Mouse (Mus musculus): ENCODE measurements around the gene Hook2. TPM values are rescaled to one million over a fixed set of nuclear protein-coding genes. Genes with fewer than 3 reads are reported as not detected.

Gene Hook2
- polyA plus RNA-seq (2015; fragmentation: Nextera tagmentation; extraction: Ambion mirVana) = 28.0 and 29.7 TPM in 2 replicates

GRCm38 (mm10) chr8:84990349-84990748 lies at the start of gene Hook2:
Hook2 (plus strand) TSS chr8:84990603.
- Histone ChIP-seq H3K9me3 (no peaks in the 10 kb centered on the region), H3K27ac (replicated peaks) (peak within 1 kb of the TSS; percentile 90), H3K4me1 (peaks cover 25% of the 10 kb centered on the region), H3K4me2 (replicated peaks) (peak within 1 kb of the TSS; percentile 92), H3K9ac (replicated peaks) (peak within 1 kb of the TSS; percentile 67), H3K27me3 (peaks cover 12% of the 10 kb centered on the region; the same call in 1 of the 2 replicates), H3K36me3 (0 out of 2 replicates have a peak, but pooled peaks cover 3% of the 10 kb centered on the region), H3K4me3 (peak within 1 kb of the TSS; percentile 61)
- WGBS = under 1% methylated on average over 28 of the region's 28 CpGs
- ATAC-seq (replicated peaks) = peak; percentile 92

- H3K4me2 ChIP-seq (replicated peaks) = 0 out of 2 replicates have a peak overlapping the region, but pooled peaks have one; percentile 78
- H3K27me3 ChIP-seq = peaks cover 40% of the 10 kb centered on the region
- H3K9ac ChIP-seq (replicated peaks) = no peak overlapping the region
- no peaks in the 10 kb centered on the region for H3K36me3 ChIP-seq
- no peak overlapping the region for H3K4me3 ChIP-seq
- H3K4me1 ChIP-seq = peaks cover 29% of the 10 kb centered on the region
- no peak overlapping the region for H3K27ac ChIP-seq (replicated peaks)
- ATAC-seq (replicated peaks) = no peak
- WGBS = 15% methylated on average over 4 of the region's 4 CpGs
- no peaks in the 10 kb centered on the region for H3K9me3 ChIP-seq
Measured at GRCm38 (mm10) chr8:84943699-84944098, 46.7 kb upstream of the Hook2 start.

GRCm38 (mm10) chr8:84944478-84945160 lies 45.8 kb upstream of the Hook2 start:
- peak overlapping the region; percentile 78 for H3K4me2 ChIP-seq (replicated peaks)
- no peaks in the 10 kb centered on the region for H3K9me3 ChIP-seq
- H3K4me3 ChIP-seq = peak overlapping the region; percentile 63
- peak; percentile 19; the same call in 1 of the 2 replicates for ATAC-seq (replicated peaks)
- no peaks in the 10 kb centered on the region for H3K36me3 ChIP-seq
- WGBS = under 1% methylated on average over 26 of the region's 26 CpGs
- peak overlapping the region; percentile 70; the same call in 1 of the 2 replicates for H3K9ac ChIP-seq (replicated peaks)
- H3K27ac ChIP-seq (replicated peaks) = no peak overlapping the region
- H3K4me1 ChIP-seq = peaks cover 29% of the 10 kb centered on the region
- H3K27me3 ChIP-seq = peaks cover 40% of the 10 kb centered on the region

GRCm38 (mm10) chr8:84945235-84945632 lies 45.2 kb upstream of the Hook2 start:
- Histone ChIP-seq H3K27ac (replicated peaks) (peak overlapping the region; percentile 46; the same call in 1 of the 2 replicates), H3K9ac (replicated peaks) (peak overlapping the region; percentile 70), H3K4me3 (peak overlapping the region; percentile 63), H3K9me3 (no peaks in the 10 kb centered on the region), H3K36me3 (no peaks in the 10 kb centered on the region), H3K4me2 (replicated peaks) (peak overlapping the region; percentile 78), H3K27me3 (peaks cover 46% of the 10 kb centered on the region), H3K4me1 (peaks cover 29% of the 10 kb centered on the region)
- WGBS = 2% methylated on average over 11 of the region's 11 CpGs
- peak; percentile 60 for ATAC-seq (replicated peaks)

- H3K27me3 ChIP-seq = peaks cover 53% of the 10 kb centered on the region
- WGBS = 1% methylated on average over 35 of the region's 67 CpGs
Measured at GRCm38 (mm10) chr8:84945633-84946527, 44.5 kb upstream of the Hook2 start.

GRCm38 (mm10) chr8:84946528-84947240 lies 43.7 kb upstream of the Hook2 start, which contains the start of gene Rtbdn:
Rtbdn (plus strand) TSS chr8:84946991.
- WGBS = 6% methylated on average over 17 of the region's 17 CpGs
- Histone ChIP-seq H3K4me1 (peaks cover 29% of the 10 kb centered on the region), H3K36me3 (no peaks in the 10 kb centered on the region), H3K4me3 (peak within 1 kb of the TSS; percentile 63), H3K9ac (replicated peaks) (peak within 1 kb of the TSS; percentile 70), H3K27ac (replicated peaks) (peak within 1 kb of the TSS; percentile 46), H3K4me2 (replicated peaks) (peak within 1 kb of the TSS; percentile 78), H3K27me3 (peaks cover 54% of the 10 kb centered on the region), H3K9me3 (no peaks in the 10 kb centered on the region)
- peak; percentile 24; the same call in 1 of the 2 replicates for ATAC-seq (replicated peaks)

More at GRCm38 (mm10) chr8:84945633-84946527, 44.5 kb upstream of the Hook2 start:
- peak overlapping the region; percentile 78 for H3K4me2 ChIP-seq (replicated peaks)
- no peaks in the 10 kb centered on the region for H3K9me3 ChIP-seq
- peak overlapping the region; percentile 70 for H3K9ac ChIP-seq (replicated peaks)
- peak overlapping the region; percentile 63 for H3K4me3 ChIP-seq
- no peaks in the 10 kb centered on the region for H3K36me3 ChIP-seq
- peak overlapping the region; percentile 46 for H3K27ac ChIP-seq (replicated peaks)
- peak; percentile 62 for ATAC-seq (replicated peaks)
- peaks cover 29% of the 10 kb centered on the region for H3K4me1 ChIP-seq

- Histone ChIP-seq H3K4me2 (replicated peaks) (peak overlapping the region; percentile 78), H3K4me1 (peaks cover 29% of the 10 kb centered on the region), H3K9me3 (no peaks in the 10 kb centered on the region), H3K9ac (replicated peaks) (no peak overlapping the region), H3K4me3 (peak overlapping the region; percentile 63), H3K27ac (replicated peaks) (0 out of 2 replicates have a peak overlapping the region, but pooled peaks have one; percentile 46), H3K36me3 (no peaks in the 10 kb centered on the region), H3K27me3 (peaks cover 54% of the 10 kb centered on the region)
- WGBS = 9% methylated on average over 9 of the region's 9 CpGs
- ATAC-seq (replicated peaks) = no peak
Measured at GRCm38 (mm10) chr8:84947241-84947545, 43.2 kb upstream of the Hook2 start.

- Histone ChIP-seq H3K4me2 (replicated peaks) (no peak overlapping the region), H3K9ac (replicated peaks) (no peak overlapping the region), H3K4me1 (peaks cover 22% of the 10 kb centered on the region), H3K9me3 (no peaks in the 10 kb centered on the region), H3K36me3 (no peaks in the 10 kb centered on the region), H3K27ac (replicated peaks) (no peak overlapping the region), H3K4me3 (no peak overlapping the region), H3K27me3 (peaks cover 39% of the 10 kb centered on the region)
- ATAC-seq (replicated peaks) = no peak
- 16% methylated on average over 12 of the region's 12 CpGs for WGBS
Measured at GRCm38 (mm10) chr8:84949753-84950152, 40.6 kb upstream of the Hook2 start.

GRCm38 (mm10) chr8:84952612-84953255 lies 37.7 kb upstream of the Hook2 start:
- no peaks in the 10 kb centered on the region for H3K9me3 ChIP-seq
- no peak overlapping the region for H3K27ac ChIP-seq (replicated peaks)
- H3K4me3 ChIP-seq = no peak overlapping the region
- 0 out of 2 replicates have a peak, but pooled peaks cover 6% of the 10 kb centered on the region for H3K36me3 ChIP-seq
- H3K4me2 ChIP-seq (replicated peaks) = no peak overlapping the region
- no peaks in the 10 kb centered on the region for H3K4me1 ChIP-seq
- ATAC-seq (replicated peaks) = no peak
- no peak overlapping the region for H3K9ac ChIP-seq (replicated peaks)
- peaks cover 21% of the 10 kb centered on the region; the same call in 1 of the 2 replicates for H3K27me3 ChIP-seq
- 10% methylated on average over 18 of the region's 18 CpGs for WGBS

GRCm38 (mm10) chr8:84956768-84957167 lies 33.6 kb upstream of the Hook2 start:
- 0 out of 2 replicates have a peak, but pooled peaks have one; percentile 27 for ATAC-seq (replicated peaks)
- Histone ChIP-seq H3K9ac (replicated peaks) (no peak overlapping the region), H3K4me3 (no peak overlapping the region), H3K4me2 (replicated peaks) (no peak overlapping the region), H3K4me1 (no peaks in the 10 kb centered on the region), H3K36me3 (peaks cover 10% of the 10 kb centered on the region; the same call in 1 of the 2 replicates), H3K9me3 (no peaks in the 10 kb centered on the region), H3K27ac (replicated peaks) (no peak overlapping the region), H3K27me3 (no peaks in the 10 kb centered on the region)
- WGBS = 39% methylated on average over 2 of the region's 2 CpGs

GRCm38 (mm10) chr8:84959811-84960210 lies 30.6 kb upstream of the Hook2 start:
- WGBS = 94% methylated on average over 7 of the region's 7 CpGs

More at GRCm38 (mm10) chr8:84959811-84960210, 30.6 kb upstream of the Hook2 start:
- Histone ChIP-seq H3K9ac (replicated peaks) (no peak overlapping the region), H3K27ac (replicated peaks) (no peak overlapping the region), H3K4me2 (replicated peaks) (no peak overlapping the region), H3K4me3 (no peak overlapping the region), H3K9me3 (no peaks in the 10 kb centered on the region), H3K27me3 (no peaks in the 10 kb centered on the region), H3K36me3 (peaks cover 10% of the 10 kb centered on the region; the same call in 1 of the 2 replicates), H3K4me1 (peaks cover 5% of the 10 kb centered on the region)
- ATAC-seq (replicated peaks) = no peak
